Mouse (Mus musculus) heart, postnatal 25 days (tissue): ENCODE results near the gene Kidins220. TPM values are rescaled to one million over a fixed set of nuclear protein-coding genes. Genes with fewer than 3 reads are reported as not detected.

ENCODE experiments used
- DNase-seq: peaks from one replicate; pipeline ENCODE4 v3.0.0; 2022; ENCODE audit warnings: low spot score
- intact Hi-C: fragments of 180-260 bp; cut with DNase I; formaldehyde crosslinking; loops from one replicate; pipeline ENCODE4 v1.15.1; 2025
- total RNA-seq, 2 experiments: library from RNA; stranded (reverse); gene quantifications; 2 replicates each; pipeline ENCODE4 v1.2.3; 2021

Gene Kidins220
- total RNA-seq, 2 experiments from 2014 or later, result 69.0 to 76.8 TPM

- intact Hi-C loops, result loop anchor here (10.0 kb wide), 2 partner anchors 765 to 1215 kb away; no protein-coding TSS in a partner anchor
- no peak for DNase-seq
Measured at GRCm38 (mm10) chr12:25099563-25100408, 125.1 kb downstream of the Kidins220 start.

- no peak for DNase-seq
- intact Hi-C loops, result no loop called here
Measured at GRCm38 (mm10) chr12:25100411-25101217, 125.9 kb downstream of the Kidins220 start.

- intact Hi-C loops, result no loop called here
- DNase-seq, result no peak
Measured at GRCm38 (mm10) chr12:25101389-25101788, 126.7 kb downstream of the Kidins220 start.

- intact Hi-C loops, result no loop called here
- DNase-seq, result no peak
Measured at GRCm38 (mm10) chr12:25103911-25104310, 129.2 kb downstream of the Kidins220 start.

- no peak for DNase-seq
- intact Hi-C loops, result no loop called here
Measured at GRCm38 (mm10) chr12:25104541-25104940, 129.8 kb downstream of the Kidins220 start.

- intact Hi-C loops, result no loop called here
Measured at GRCm38 (mm10) chr12:25108865-25109264, 134.1 kb downstream of the Kidins220 start.

GRCm38 (mm10) chr12:25109971-25110681 lies 135.4 kb downstream of the Kidins220 start:
- no peak for DNase-seq
- intact Hi-C loops, result no loop called here

More at GRCm38 (mm10) chr12:25108865-25109264, 134.1 kb downstream of the Kidins220 start:
- DNase-seq, result no peak

- DNase-seq, result no peak
- intact Hi-C loops, result no loop called here
Measured at GRCm38 (mm10) chr12:25110682-25111078, 136.0 kb downstream of the Kidins220 start.

Other genes starting within 250 kb of the Kidins220 start
- 10 to 100 TPM; 10.5 to 16.2 TPM for gene Mboat2, start 144.0 kb upstream of the Kidins220 start, total RNA-seq
- 10 to 100 TPM; 12.6 TPM for gene Id2, start 122.2 kb downstream of the Kidins220 start, total RNA-seq